Mouse (Mus musculus) neural tube, embryonic 13.5 days (tissue): ENCODE measurements around the gene Ell. TPM values are rescaled to one million over a fixed set of nuclear protein-coding genes. Genes with fewer than 3 reads are reported as not detected.
A peak's percentile ranks its signal among the peaks of the same experiment; 100 is the strongest.

Experiments
- ATAC-seq: fragments of 200-750 bp; cut with Nextera tagmentation; 2 replicates; pipeline ENCODE4 v1.8.0; 2017; ENCODE audit warnings: low read depth, mild to moderate bottlenecking, moderate TSS enrichment, moderate library complexity
- H3K27ac ChIP-seq: fragments of 300-500 bp; sonication (generic); replicated peaks from 2 replicates; pipeline ENCODE4 v1.5.1; 2015; ENCODE audit warnings: moderate library complexity, mild to moderate bottlenecking, inconsistent platforms
- H3K27me3 ChIP-seq: fragments of 300-500 bp; sonication (generic); 2 replicates; pipeline ENCODE4 v1.6.1; 2015; ENCODE audit warnings: mild to moderate bottlenecking, inconsistent platforms
- H3K36me3 ChIP-seq: fragments of 300-500 bp; sonication (generic); 2 replicates; pipeline ENCODE4 v1.6.1; 2015; ENCODE audit warnings: mild to moderate bottlenecking, inconsistent platforms
- H3K4me1 ChIP-seq: fragments of 300-500 bp; sonication (generic); replicated peaks from 2 replicates; pipeline ENCODE4 v1.6.1; 2015; ENCODE audit warnings: inconsistent platforms
- H3K4me2 ChIP-seq: fragments of 300-500 bp; sonication (generic); 2 replicates; pipeline ENCODE4 v1.6.1; 2015; ENCODE audit warnings: inconsistent platforms, mild to moderate bottlenecking, moderate library complexity
- H3K4me3 ChIP-seq: fragments of 300-500 bp; sonication (generic); 2 replicates; pipeline ENCODE4 v1.5.1; 2015; ENCODE audit warnings: mild to moderate bottlenecking, inconsistent platforms
- H3K9ac ChIP-seq: fragments of 300-500 bp; sonication (generic); 2 replicates; pipeline ENCODE4 v1.6.1; 2015; ENCODE audit warnings: moderate library complexity, mild to moderate bottlenecking, inconsistent platforms
- H3K9me3 ChIP-seq: fragments of 300-500 bp; sonication (generic); 2 replicates; pipeline ENCODE4 v1.6.1; 2016; ENCODE audit warnings: inconsistent platforms
- WGBS: fragments of 180-500 bp; shearing (Covaris S2); methylation state at CpG from one replicate; pipeline ENCODE4 v1.1.7; 2015; 5-methylcytosine and 5-hydroxymethylcytosine counted together
- polyA plus RNA-seq: library from polyadenylated mRNA; unstranded; fragments of >200 nt; fragmentation: Nextera tagmentation; extraction: Ambion mirVana; gene quantifications from 2 replicates; pipeline ENCODE4 v1.2.1, GENCODE M21; 2015

Gene Ell
- 15.6 and 16.5 TPM in 2 replicates for polyA plus RNA-seq

DNA sequence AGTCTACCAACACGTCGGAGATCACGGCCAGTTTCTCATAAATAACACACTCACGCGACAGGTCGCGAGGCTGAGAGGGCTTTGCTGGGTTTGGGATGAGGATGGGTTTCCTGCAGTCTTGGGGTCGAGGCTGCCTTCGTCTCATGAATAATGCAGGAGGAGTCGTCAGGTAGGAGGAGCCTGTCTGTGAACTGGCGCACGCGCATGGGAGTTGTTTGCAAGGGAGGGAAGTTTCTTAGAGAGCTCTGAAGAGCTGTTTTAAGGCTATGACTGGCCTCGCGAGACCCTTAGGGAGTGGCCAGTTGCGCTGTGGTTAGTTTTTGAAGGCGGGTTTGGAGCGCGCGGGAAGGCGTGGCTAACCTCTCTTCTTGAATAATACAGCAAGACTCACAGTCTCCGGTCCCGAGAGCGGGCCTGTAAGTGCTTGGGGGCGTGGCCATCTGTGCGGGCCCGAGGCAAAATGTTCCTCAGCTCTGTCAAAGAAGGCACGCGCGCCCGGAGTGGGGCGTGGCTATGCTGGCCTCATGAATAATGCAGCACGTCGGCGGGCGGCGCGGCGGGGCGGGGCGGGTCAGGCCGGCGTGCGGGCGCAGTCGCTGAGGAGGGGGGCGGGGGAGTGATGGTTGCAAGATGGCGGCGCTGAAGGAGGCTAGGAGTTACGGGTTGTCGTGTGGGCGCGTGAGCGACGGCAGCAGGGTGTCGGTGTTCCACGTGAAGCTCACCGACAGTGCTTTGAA lies at the start of gene Ell:
Gene Ell (plus strand): TSS at position 381 of the 737 bp plus-strand sequence.
- Histone ChIP-seq H3K27ac (peak within 1 kb of the TSS; percentile 93), H3K36me3 (peaks cover 33% of the 10 kb centered on the region)

DNA sequence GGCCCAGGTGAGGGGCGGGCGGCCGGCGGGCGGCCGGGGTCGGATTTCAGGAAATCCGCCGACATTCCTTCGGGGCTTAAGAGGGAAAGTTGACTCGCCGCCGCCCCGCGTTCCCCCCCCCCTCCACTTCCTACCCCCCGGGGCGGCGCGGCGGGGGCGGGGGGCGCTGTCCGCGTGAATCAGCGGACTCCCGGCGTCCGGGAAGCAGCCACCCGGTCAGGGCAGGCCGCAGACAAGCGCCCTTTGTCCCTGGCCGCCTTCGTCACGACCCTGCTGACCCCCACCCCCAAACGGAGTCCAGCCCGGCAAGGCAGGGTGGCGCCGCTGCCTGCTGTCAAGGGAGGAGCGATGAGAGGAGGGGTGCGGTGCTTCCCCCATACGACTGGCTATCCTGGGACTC lies 49.7 kb upstream of the Ell start:
- H3K4me3 ChIP-seq: peak overlapping the region; percentile 18
- H3K27ac ChIP-seq: no peak overlapping the region
- H3K9me3 ChIP-seq: no peaks in the 10 kb centered on the region
- H3K4me2 ChIP-seq: peak overlapping the region; percentile 38
- 1% methylated on average over 35 of the region's 41 CpGs for WGBS
- H3K4me1 ChIP-seq: peaks cover 74% of the 10 kb centered on the region
- ATAC-seq: no peak
- H3K27me3 ChIP-seq: peaks cover 95% of the 10 kb centered on the region
- no peaks in the 10 kb centered on the region for H3K36me3 ChIP-seq
- H3K9ac ChIP-seq: no peak overlapping the region

More for the DNA sequence above, at the start of gene Ell:
- peak within 1 kb of the TSS; percentile 73 for H3K4me3 ChIP-seq
- H3K9me3 ChIP-seq: no peaks in the 10 kb centered on the region
- peak within 1 kb of the TSS; percentile 80 for H3K9ac ChIP-seq
- peak; percentile 90 for ATAC-seq
- H3K4me1 ChIP-seq: peaks cover 45% of the 10 kb centered on the region
- H3K4me2 ChIP-seq: peak within 1 kb of the TSS; percentile 97
- under 1% methylated on average over 58 of the region's 58 CpGs for WGBS
- no peaks in the 10 kb centered on the region for H3K27me3 ChIP-seq

DNA sequence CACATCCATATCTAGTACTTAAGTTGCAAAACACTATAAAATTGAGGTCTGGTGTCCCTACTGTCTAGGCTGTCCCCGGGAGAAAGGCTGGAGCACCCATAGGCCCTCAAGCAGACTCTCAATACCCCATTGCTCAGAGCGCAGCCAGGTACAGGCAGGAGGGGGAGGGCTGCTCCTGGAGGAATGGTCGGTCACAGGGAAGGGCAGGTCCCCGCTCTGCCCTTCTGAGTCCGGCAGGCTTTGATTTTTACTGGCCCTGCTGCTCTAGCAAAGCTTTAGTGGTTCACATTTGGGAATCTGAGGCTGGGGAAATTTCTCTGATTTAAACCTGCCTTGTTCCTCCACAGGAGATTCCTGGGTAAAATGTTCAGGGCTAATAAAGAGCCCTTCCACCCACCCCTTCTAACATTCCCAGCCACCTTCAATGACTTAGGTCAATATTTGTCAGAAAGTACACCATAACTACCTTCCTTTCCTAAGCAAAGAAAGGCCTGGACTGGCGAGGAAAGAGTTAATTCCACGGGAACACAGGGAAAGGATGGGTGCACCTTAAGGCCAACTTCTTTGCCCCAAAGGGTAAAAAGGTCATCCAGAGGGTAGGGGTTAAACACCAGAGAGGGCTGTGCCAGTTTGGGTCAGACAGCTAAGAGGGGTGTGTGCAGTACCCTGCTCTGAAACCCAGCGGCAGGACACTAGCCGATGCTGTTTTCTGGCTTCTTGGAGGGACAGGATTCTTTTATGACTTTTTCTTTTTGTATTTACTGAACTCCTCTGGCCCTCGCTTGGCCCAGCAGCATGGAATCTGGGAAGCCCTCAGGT lies 49.0 kb upstream of the Ell start:
- Histone ChIP-seq H3K4me1 (peaks cover 81% of the 10 kb centered on the region), H3K4me2 (no peak overlapping the region), H3K9ac (no peak overlapping the region), H3K27ac (no peak overlapping the region), H3K9me3 (no peaks in the 10 kb centered on the region), H3K4me3 (no peak overlapping the region), H3K36me3 (no peaks in the 10 kb centered on the region), H3K27me3 (peaks cover 95% of the 10 kb centered on the region)
- WGBS: 4% methylated on average over 10 of the region's 10 CpGs
- ATAC-seq: no peak

DNA sequence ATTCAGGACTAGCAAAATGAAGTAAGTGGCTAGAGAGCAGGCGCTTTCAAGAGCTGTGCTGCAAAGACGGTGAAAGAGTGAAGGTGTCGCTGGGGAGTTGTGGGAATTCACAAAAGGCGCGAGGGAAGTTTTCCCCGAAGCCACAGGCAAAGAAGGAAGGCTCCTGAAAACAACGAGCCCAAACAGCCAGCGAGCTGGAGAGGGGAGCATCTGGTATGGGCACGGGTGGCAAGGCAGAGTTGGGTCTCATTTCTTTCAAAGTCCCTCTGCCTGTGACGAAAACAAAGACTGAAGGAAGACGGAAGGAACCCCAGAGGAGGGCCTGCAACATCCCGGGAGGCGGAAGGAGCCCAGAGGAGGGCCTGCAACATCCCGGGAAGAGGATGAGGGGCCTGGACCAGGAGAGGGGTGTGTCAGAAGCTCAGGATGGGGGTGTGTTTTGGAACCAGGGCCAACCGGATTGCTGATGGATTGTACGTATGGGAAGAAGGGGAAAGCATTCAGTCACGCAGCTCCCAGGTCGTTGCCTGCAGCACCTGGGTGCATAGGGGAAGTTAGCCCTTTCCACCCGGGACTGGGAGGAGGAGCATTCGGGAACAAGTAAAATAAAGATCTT lies 48.3 kb upstream of the Ell start:
- Histone ChIP-seq H3K4me3 (no peak overlapping the region), H3K27ac (no peak overlapping the region), H3K9me3 (no peaks in the 10 kb centered on the region), H3K4me1 (peaks cover 84% of the 10 kb centered on the region), H3K9ac (no peak overlapping the region), H3K27me3 (peaks cover 95% of the 10 kb centered on the region), H3K36me3 (no peaks in the 10 kb centered on the region), H3K4me2 (no peak overlapping the region)
- no peak for ATAC-seq
- WGBS: 2% methylated on average over 20 of the region's 20 CpGs

DNA sequence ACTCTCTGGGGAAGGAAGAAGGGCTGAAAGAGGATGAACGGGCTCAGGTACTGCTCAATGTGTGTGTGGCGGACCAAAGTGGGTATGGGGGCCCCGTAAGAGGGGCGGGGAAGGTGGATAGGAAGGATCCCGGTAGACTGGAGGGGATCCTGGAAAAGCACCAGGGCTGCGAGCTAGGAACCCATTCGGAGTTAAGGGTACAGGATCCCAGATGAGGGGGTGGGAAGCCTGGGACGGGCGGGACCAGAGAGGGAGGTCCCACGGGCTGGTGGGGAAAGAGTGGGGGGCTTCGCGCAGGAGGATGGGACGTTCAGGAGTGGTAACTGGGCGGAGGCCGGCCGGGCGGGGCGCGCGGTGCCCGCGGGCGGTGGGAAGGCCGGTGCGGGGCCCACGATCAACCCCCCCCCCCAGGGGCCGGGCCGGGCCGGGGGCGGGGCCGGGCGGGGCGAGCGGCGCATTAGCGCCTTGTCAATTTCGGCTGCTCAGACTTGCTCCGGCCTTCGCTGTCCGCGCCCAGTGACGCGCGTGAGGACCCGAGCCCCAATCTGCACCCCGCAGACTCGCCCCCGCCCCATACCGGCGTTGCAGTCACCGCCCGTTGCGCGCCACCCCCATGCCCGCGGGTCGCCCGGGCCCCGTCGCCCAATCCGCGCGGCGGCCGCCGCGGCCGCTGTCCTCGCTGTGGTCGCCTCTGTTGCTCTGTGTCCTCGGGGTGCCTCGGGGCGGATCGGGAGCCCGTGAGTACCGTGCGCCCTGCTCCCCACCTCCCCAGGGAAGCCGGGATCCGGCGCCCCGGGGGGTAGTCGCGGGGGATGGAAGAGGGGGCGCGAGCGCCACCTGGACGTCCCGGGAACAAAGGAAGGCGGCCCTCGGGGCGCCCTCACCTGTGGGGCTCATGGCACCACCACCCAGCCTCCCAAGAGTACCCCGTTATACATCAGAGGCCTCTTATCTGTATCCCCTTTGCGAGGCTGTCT lies 46.3 kb upstream of the Ell start, which contains the start of gene Crlf1:
Gene Crlf1 (plus strand): TSS at position 495 of the 977 bp plus-strand sequence.
- peak within 1 kb of the TSS; percentile 64 for H3K9ac ChIP-seq
- H3K4me3 ChIP-seq: peak within 1 kb of the TSS; percentile 34
- peak within 1 kb of the TSS; percentile 59 for H3K4me2 ChIP-seq
- H3K27me3 ChIP-seq: peaks cover 100% of the 10 kb centered on the region
- no peaks in the 10 kb centered on the region for H3K9me3 ChIP-seq
- no peak within 1 kb of the TSS for H3K27ac ChIP-seq
- peaks cover 69% of the 10 kb centered on the region for H3K4me1 ChIP-seq
- H3K36me3 ChIP-seq: no peaks in the 10 kb centered on the region
- under 1% methylated on average over 61 of the region's 93 CpGs for WGBS
- no peak for ATAC-seq

DNA sequence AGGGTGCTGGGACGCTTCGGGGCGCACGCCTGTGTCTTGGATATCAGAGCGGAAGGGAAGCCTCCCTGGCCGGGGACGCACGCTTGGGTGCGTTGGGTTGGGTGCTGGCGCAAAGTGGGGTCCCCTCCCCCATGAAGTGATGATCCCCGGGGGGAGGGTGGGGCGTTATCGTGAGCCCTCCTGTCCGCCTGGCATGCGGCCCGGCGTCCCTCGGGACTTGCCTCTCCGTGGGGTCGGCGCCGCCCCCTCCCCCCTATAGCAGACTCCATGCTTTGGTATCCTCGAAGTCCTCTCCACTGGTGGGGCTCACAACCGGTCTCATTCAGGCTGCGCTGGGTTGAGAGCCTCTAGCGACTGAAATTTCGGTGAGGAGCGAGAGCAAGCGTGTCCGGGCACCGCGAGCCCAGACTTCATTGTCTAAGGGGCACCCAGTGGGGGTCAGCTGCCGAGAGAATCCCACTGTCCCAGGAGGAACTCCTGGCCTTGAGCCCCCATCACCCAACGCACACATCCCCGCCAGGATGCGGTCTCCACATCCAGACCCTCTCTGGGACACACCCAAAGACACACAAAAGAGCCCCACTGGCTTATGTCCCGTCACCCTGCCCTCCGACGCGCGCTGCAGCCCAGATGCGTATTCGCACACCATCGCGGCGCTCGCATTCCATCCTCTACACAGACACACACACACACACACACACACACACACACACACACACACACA lies 45.4 kb upstream of the Ell start:
- Histone ChIP-seq H3K27ac (no peak overlapping the region), H3K4me2 (peak overlapping the region; percentile 59), H3K9me3 (no peaks in the 10 kb centered on the region), H3K9ac (0 out of 2 replicates have a peak overlapping the region, but pooled peaks have one; percentile 64), H3K4me1 (peaks cover 61% of the 10 kb centered on the region), H3K36me3 (no peaks in the 10 kb centered on the region), H3K27me3 (peaks cover 100% of the 10 kb centered on the region), H3K4me3 (peak overlapping the region; percentile 34)
- WGBS: 2% methylated on average over 47 of the region's 47 CpGs
- ATAC-seq: no peak

DNA sequence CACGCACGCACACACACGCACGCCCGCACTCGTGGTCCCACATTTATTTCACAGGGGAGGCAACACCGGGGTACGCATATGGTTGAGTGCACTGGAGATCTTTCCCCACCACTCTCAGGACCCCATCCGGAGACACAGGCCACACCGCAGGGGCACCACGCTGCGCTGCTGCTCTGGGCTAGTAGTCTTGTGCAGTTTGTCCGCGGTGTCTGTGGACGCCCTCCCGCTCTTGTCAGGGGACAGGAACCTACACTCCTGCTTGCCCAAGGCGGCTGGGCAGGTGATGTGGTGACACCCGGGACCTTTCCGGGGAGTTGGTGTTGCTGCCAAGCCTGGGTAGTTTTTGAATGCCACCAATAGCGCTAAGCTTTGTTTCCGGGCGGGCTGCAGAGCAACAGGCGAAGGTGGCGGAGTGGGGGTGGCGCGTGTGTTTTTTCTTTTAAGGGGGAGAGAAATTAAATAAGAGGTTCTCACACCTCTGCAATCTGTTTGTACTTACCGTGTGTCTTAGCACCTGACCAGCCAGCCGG lies 44.8 kb upstream of the Ell start:
- Histone ChIP-seq H3K4me2 (peak overlapping the region; percentile 59), H3K36me3 (no peaks in the 10 kb centered on the region), H3K4me3 (no peak overlapping the region), H3K9ac (no peak overlapping the region), H3K9me3 (no peaks in the 10 kb centered on the region), H3K27me3 (peaks cover 100% of the 10 kb centered on the region), H3K4me1 (peaks cover 55% of the 10 kb centered on the region), H3K27ac (no peak overlapping the region)
- WGBS: 1% methylated on average over 28 of the region's 28 CpGs
- no peak for ATAC-seq

DNA sequence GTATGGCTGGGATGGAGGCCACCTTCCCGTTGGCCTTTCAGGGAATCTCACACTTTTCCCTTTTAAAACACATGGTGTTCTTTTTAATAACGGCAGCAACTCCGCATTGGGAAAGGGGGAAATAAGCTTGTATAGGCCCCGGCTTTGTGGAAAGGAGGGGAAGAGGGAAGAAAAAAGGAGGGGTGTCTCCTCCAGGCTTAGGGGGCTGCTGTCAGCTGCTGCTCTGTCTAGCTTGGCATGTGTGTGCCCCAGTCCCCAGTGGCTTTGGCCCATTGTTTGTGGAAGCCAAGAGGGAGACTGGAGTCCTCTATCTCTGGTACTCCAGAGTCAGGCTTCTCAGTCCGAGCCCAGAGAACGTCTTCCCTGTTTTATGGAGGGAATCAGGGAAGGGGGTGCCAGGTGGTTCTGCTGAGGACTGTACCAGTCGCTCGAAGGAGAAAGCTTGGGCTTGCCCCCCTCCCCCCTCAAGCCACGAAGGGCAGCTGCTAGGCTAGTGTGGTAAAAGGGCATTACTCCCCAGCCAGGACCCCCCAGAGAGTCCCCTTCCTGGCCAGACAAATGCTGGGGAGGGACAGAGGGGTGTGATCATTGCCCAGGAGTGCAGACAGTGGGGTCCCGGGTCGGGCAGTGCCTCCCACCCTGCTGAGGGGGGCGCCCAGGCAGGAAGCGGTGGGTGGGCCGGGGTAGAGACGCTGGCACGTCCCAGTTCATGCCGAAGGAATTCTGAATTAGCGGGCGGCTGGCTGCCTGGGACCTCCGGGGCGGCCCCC lies 44.1 kb upstream of the Ell start:
- Histone ChIP-seq H3K4me1 (peaks cover 49% of the 10 kb centered on the region), H3K9ac (peak overlapping the region; percentile 47), H3K4me3 (peak overlapping the region; percentile 14; the same call in 1 of the 2 replicates), H3K9me3 (no peaks in the 10 kb centered on the region), H3K4me2 (peak overlapping the region; percentile 24; the same call in 1 of the 2 replicates), H3K27ac (no peak overlapping the region), H3K27me3 (peaks cover 100% of the 10 kb centered on the region), H3K36me3 (no peaks in the 10 kb centered on the region)
- 1% methylated on average over 20 of the region's 21 CpGs for WGBS
- peak; percentile 2; the same call in 1 of the 2 replicates for ATAC-seq

DNA sequence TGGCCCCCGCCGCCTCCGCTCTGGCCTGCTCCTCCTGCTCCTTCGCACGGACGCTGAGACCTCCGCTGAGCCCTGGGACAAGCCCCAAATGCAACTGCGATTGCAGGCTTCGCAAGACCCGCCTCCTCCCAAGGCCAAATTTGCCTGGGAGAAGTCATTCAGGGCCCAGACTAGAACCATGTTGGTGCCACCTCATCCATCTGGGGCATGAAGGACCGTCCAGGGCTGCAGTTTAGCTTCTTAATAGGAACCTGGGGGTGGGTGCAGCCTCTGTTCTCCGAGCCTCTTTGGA lies 43.5 kb upstream of the Ell start:
- peak overlapping the region; percentile 24; the same call in 1 of the 2 replicates for H3K4me2 ChIP-seq
- 5% methylated on average over 12 of the region's 12 CpGs for WGBS

More for the DNA sequence above, 43.5 kb upstream of the Ell start:
- peaks cover 49% of the 10 kb centered on the region for H3K4me1 ChIP-seq
- no peak overlapping the region for H3K27ac ChIP-seq
- peaks cover 100% of the 10 kb centered on the region for H3K27me3 ChIP-seq
- no peaks in the 10 kb centered on the region for H3K9me3 ChIP-seq
- H3K4me3 ChIP-seq: peak overlapping the region; percentile 14; the same call in 1 of the 2 replicates
- no peaks in the 10 kb centered on the region for H3K36me3 ChIP-seq
- ATAC-seq: no peak
- peak overlapping the region; percentile 47 for H3K9ac ChIP-seq
